Mouse (Mus musculus): ENCODE measurements around the gene Crb3. TPM values are rescaled to one million over a fixed set of nuclear protein-coding genes. Genes with fewer than 3 reads are reported as not detected.

The Crb3 gene
- total and polyA plus RNA-seq, 2 experiments = 21.9 to 45.6 TPM

GRCm38 (mm10) chr17:57020960-57021359, 37.9 kb upstream of the Crb3 start:
- Histone ChIP-seq H3K79me2 (ENCODE audit: control insufficient read depth, insufficient read depth, low read length) (no peaks in the 10 kb centered on the region), H3K27me3 (ENCODE audit: control insufficient read depth, insufficient read depth, low read length) (no peaks in the 10 kb centered on the region), H3K4me1 (ENCODE audit: control insufficient read depth, insufficient read depth, low read length) (no peaks in the 10 kb centered on the region), H3K27ac (replicated peaks; ENCODE audit: insufficient read depth, low read depth, low read length) (no peak overlapping the region), H3K4me3 (ENCODE audit: insufficient read depth, low read depth, low read length) (no peak overlapping the region), H3K9ac (ENCODE audit: low read depth, low read length) (no peak overlapping the region), H3K36me3 (ENCODE audit: control insufficient read depth, insufficient read depth, low read length) (peaks cover 22% of the 10 kb centered on the region)
- TF ChIP-seq CTCF (IDR thresholded peaks at IDR 0.05; ENCODE audit: low read depth, low read length) = no peak
- no peak for TF ChIP-seq POLR2A (IDR thresholded peaks at IDR 0.05; ENCODE audit: extremely low read depth, insufficient read depth, low read length)
- 87% methylated on average over 5 of the region's 5 CpGs for WGBS
- no peak for DNase-seq (ENCODE audit: extremely low read depth, low read depth, low spot score)

GRCm38 (mm10) chr17:57027471-57027870, 31.4 kb upstream of the Crb3 start:
- no peak for DNase-seq (ENCODE audit: extremely low read depth, low read depth, low spot score)
- no peak overlapping the region for H3K9ac ChIP-seq (ENCODE audit: low read depth, low read length)
- H3K36me3 ChIP-seq (ENCODE audit: control insufficient read depth, insufficient read depth, low read length) = peaks cover 27% of the 10 kb centered on the region
- peaks cover 8% of the 10 kb centered on the region; the same call in 1 of the 2 replicates for H3K4me1 ChIP-seq (ENCODE audit: control insufficient read depth, insufficient read depth, low read length)
- no peak overlapping the region for H3K4me3 ChIP-seq (ENCODE audit: insufficient read depth, low read depth, low read length)
- WGBS = 87% methylated on average over 4 of the region's 4 CpGs
- peaks cover 8% of the 10 kb centered on the region for H3K79me2 ChIP-seq (ENCODE audit: control insufficient read depth, insufficient read depth, low read length)
- TF ChIP-seq POLR2A (IDR thresholded peaks at IDR 0.05; ENCODE audit: extremely low read depth, insufficient read depth, low read length) (no peak), CTCF (IDR thresholded peaks at IDR 0.05; ENCODE audit: low read depth, low read length) (no peak)
- no peaks in the 10 kb centered on the region for H3K27me3 ChIP-seq (ENCODE audit: control insufficient read depth, insufficient read depth, low read length)
- no peak overlapping the region for H3K27ac ChIP-seq (replicated peaks; ENCODE audit: insufficient read depth, low read depth, low read length)

- Histone ChIP-seq H3K79me2 (ENCODE audit: control insufficient read depth, insufficient read depth, low read length) (peaks cover 8% of the 10 kb centered on the region), H3K4me3 (ENCODE audit: insufficient read depth, low read depth, low read length) (no peak overlapping the region), H3K27me3 (ENCODE audit: control insufficient read depth, insufficient read depth, low read length) (no peaks in the 10 kb centered on the region), H3K4me1 (ENCODE audit: control insufficient read depth, insufficient read depth, low read length) (peaks cover 8% of the 10 kb centered on the region; the same call in 1 of the 2 replicates), H3K9ac (ENCODE audit: low read depth, low read length) (no peak overlapping the region), H3K27ac (replicated peaks; ENCODE audit: insufficient read depth, low read depth, low read length) (no peak overlapping the region), H3K36me3 (ENCODE audit: control insufficient read depth, insufficient read depth, low read length) (peaks cover 13% of the 10 kb centered on the region)
- WGBS = 19% methylated on average over 8 of the region's 8 CpGs
- TF ChIP-seq CTCF (IDR thresholded peaks at IDR 0.05; ENCODE audit: low read depth, low read length) (no peak), POLR2A (IDR thresholded peaks at IDR 0.05; ENCODE audit: extremely low read depth, insufficient read depth, low read length) (no peak)
- peak; percentile 36 for DNase-seq (ENCODE audit: extremely low read depth, low read depth, low spot score)
Measured at GRCm38 (mm10) chr17:57029691-57030090, 29.2 kb upstream of the Crb3 start.

GRCm38 (mm10) chr17:57030931-57031660, 27.8 kb upstream of the Crb3 start, which contains the start of gene Khsrp:
TSS of gene Khsrp (minus strand) at chr17:57031522.
- H3K27ac ChIP-seq (replicated peaks; ENCODE audit: insufficient read depth, low read depth, low read length) = peak within 1 kb of the TSS; percentile 79
- H3K36me3 ChIP-seq (ENCODE audit: control insufficient read depth, insufficient read depth, low read length) = peaks cover 8% of the 10 kb centered on the region
- TF ChIP-seq POLR2A (IDR thresholded peaks at IDR 0.05; ENCODE audit: extremely low read depth, insufficient read depth, low read length) (peak; percentile 66; the same call in 1 of the 2 replicates), CTCF (IDR thresholded peaks at IDR 0.05; ENCODE audit: low read depth, low read length) (no peak)
- no peaks in the 10 kb centered on the region for H3K27me3 ChIP-seq (ENCODE audit: control insufficient read depth, insufficient read depth, low read length)
- peak within 1 kb of the TSS; percentile 89 for H3K9ac ChIP-seq (ENCODE audit: low read depth, low read length)
- H3K4me1 ChIP-seq (ENCODE audit: control insufficient read depth, insufficient read depth, low read length) = peaks cover 8% of the 10 kb centered on the region; the same call in 1 of the 2 replicates
- no peak for DNase-seq (ENCODE audit: extremely low read depth, low read depth, low spot score)
- H3K79me2 ChIP-seq (ENCODE audit: control insufficient read depth, insufficient read depth, low read length) = peaks cover 8% of the 10 kb centered on the region
- 2% methylated on average over 92 of the region's 99 CpGs for WGBS
- H3K4me3 ChIP-seq (ENCODE audit: insufficient read depth, low read depth, low read length) = peak within 1 kb of the TSS; percentile 74

- Histone ChIP-seq H3K4me1 (ENCODE audit: control insufficient read depth, insufficient read depth, low read length) (peaks cover 8% of the 10 kb centered on the region; the same call in 1 of the 2 replicates), H3K36me3 (ENCODE audit: control insufficient read depth, insufficient read depth, low read length) (peaks cover 2% of the 10 kb centered on the region), H3K79me2 (ENCODE audit: control insufficient read depth, insufficient read depth, low read length) (peaks cover 8% of the 10 kb centered on the region), H3K27me3 (ENCODE audit: control insufficient read depth, insufficient read depth, low read length) (no peaks in the 10 kb centered on the region), H3K4me3 (ENCODE audit: insufficient read depth, low read depth, low read length) (peak overlapping the region; percentile 58), H3K27ac (replicated peaks; ENCODE audit: insufficient read depth, low read depth, low read length) (peak overlapping the region; percentile 79), H3K9ac (ENCODE audit: low read depth, low read length) (peak overlapping the region; percentile 69)
- peak; percentile 100 for DNase-seq (ENCODE audit: extremely low read depth, low read depth, low spot score)
- TF ChIP-seq CTCF (IDR thresholded peaks at IDR 0.05; ENCODE audit: low read depth, low read length) (0 out of 2 replicates have a peak, but pooled peaks have one; percentile 4), POLR2A (IDR thresholded peaks at IDR 0.05; ENCODE audit: extremely low read depth, insufficient read depth, low read length) (peak; percentile 93)
- WGBS = under 1% methylated on average over 38 of the region's 38 CpGs
Measured at GRCm38 (mm10) chr17:57031661-57032420, 27.1 kb upstream of the Crb3 start.

Data from liver, adult 2 months (tissue).